In the genomic region with DNA sequence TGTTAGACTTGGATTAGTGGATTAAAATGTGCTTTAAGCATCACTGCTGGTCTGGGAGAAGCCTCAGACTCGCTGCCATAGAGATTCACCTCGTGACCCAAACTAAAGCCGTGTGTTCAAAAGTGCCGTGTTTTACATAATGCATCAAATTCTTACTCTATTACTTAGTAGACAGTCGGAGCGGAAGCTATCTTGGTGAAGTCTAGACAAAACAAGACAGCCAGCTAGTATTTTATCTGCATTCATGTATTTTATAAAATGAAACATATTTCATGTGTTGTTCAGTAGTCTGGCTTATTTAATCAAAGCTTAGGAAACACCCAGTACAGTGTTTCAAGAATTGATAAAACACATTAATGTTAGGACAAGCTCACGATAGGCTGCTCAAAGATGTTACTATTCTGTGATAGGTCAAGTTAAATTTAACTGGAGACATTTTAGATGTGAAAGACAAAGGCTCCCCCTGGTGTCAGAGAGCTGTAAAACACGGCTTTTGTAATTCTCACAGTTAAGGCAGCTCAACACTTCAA, we compare ENCODE assay signal across 8 mouse cellular contexts. TPM values are rescaled to one million over a fixed set of nuclear protein-coding genes. Genes with fewer than 3 reads are reported as not detected.
DNase-seq lines count a peak whose midpoint lies in the region; ATAC-seq and TF ChIP-seq lines count a peak whose summit lies in the region.

A gene (minus strand): TSS at position 327 of the 530 bp plus-strand sequence.

- H3K27me3 ChIP-seq in C2C12 (ENCODE audit: control insufficient read depth, insufficient read depth, insufficient read length) = no peaks in the 10 kb centered on the region
- no peaks in the 10 kb centered on the region for H3K27me3 ChIP-seq in embryonic facial prominence, embryonic 13.5 days
- H3K27me3 ChIP-seq in limb, embryonic 13.5 days = no peaks in the 10 kb centered on the region
- H3K27me3 ChIP-seq in midbrain, embryonic 16.5 days (ENCODE audit: control insufficient read depth, insufficient read depth, low read depth, low read length) = no peaks in the 10 kb centered on the region
- H3K27me3 ChIP-seq in spleen, adult 2 months (ENCODE audit: control insufficient read depth, insufficient read depth, low read length) = no peaks in the 10 kb centered on the region

- H3K36me3 ChIP-seq in C2C12 (ENCODE audit: control insufficient read depth, insufficient read depth) = peaks cover 25% of the 10 kb centered on the region
- H3K36me3 ChIP-seq in embryonic facial prominence, embryonic 13.5 days = peaks cover 9% of the 10 kb centered on the region
- peaks cover 7% of the 10 kb centered on the region for H3K36me3 ChIP-seq in limb, embryonic 13.5 days
- 0 out of 2 replicates have a peak, but pooled peaks cover 3% of the 10 kb centered on the region for H3K36me3 ChIP-seq in midbrain, embryonic 16.5 days (ENCODE audit: control insufficient read depth, insufficient read depth, low read length)
- H3K36me3 ChIP-seq in spleen, adult 2 months (ENCODE audit: control insufficient read depth, insufficient read depth, low read length) = peaks cover 2% of the 10 kb centered on the region; the same call in 1 of the 2 replicates

- peak within 1 kb of the TSS; percentile 55 for H3K4me3 ChIP-seq in C2C12 (ENCODE audit: insufficient read depth, poor library complexity, severe bottlenecking)
- H3K4me3 ChIP-seq in embryonic facial prominence, embryonic 13.5 days = peak within 1 kb of the TSS; percentile 63
- H3K4me3 ChIP-seq in limb, embryonic 13.5 days = peak within 1 kb of the TSS; percentile 64
- peak within 1 kb of the TSS; percentile 73 for H3K4me3 ChIP-seq in midbrain, embryonic 16.5 days (ENCODE audit: low read depth, low read length)
- peak within 1 kb of the TSS; percentile 95 for H3K4me3 ChIP-seq in spleen, adult 2 months (ENCODE audit: extremely low read depth, insufficient read depth, insufficient read length)

- peak in 1 of 2 experiments; percentile 49 for DNase-seq in adrenal gland, postnatal 4 days (ENCODE audit: low spot score in 2 of 2)
- DNase-seq in heart, adult 9 months (ENCODE audit: low spot score in 2 of 2) = peak; percentile 83 to 84
- DNase-seq in kidney, adult 9 months = peak; percentile 91
- peak; percentile 74 to 78 for DNase-seq in spleen, adult 2 months (ENCODE audit: low read depth in 1 of 2, low spot score in 2 of 2)

- TF ChIP-seq POLR2A in spleen, adult 2 months (IDR thresholded peaks at IDR 0.05; ENCODE audit: low read depth, low read length) = no peak

- peak within 1 kb of the TSS; percentile 70 for H3K4me2 ChIP-seq in embryonic facial prominence, embryonic 13.5 days
- H3K4me2 ChIP-seq in limb, embryonic 13.5 days (replicated peaks) = peak within 1 kb of the TSS; percentile 73
- peak within 1 kb of the TSS; percentile 85 for H3K4me2 ChIP-seq in midbrain, embryonic 16.5 days (ENCODE audit: low read length)

- peak within 1 kb of the TSS; percentile 99 for H3K27ac ChIP-seq in embryonic facial prominence, embryonic 13.5 days
- H3K27ac ChIP-seq in limb, embryonic 13.5 days = peak within 1 kb of the TSS; percentile 98
- H3K27ac ChIP-seq in midbrain, embryonic 16.5 days (ENCODE audit: low read length) = peak within 1 kb of the TSS; percentile 98
- H3K27ac ChIP-seq in spleen, adult 2 months (ENCODE audit: insufficient read depth, low read length) = peak within 1 kb of the TSS; percentile 100

- H3K4me1 ChIP-seq in embryonic facial prominence, embryonic 13.5 days = peaks cover 9% of the 10 kb centered on the region; the same call in 1 of the 2 replicates
- H3K4me1 ChIP-seq in limb, embryonic 13.5 days = peaks cover 8% of the 10 kb centered on the region; the same call in 1 of the 2 replicates
- peaks cover 11% of the 10 kb centered on the region for H3K4me1 ChIP-seq in midbrain, embryonic 16.5 days (ENCODE audit: control insufficient read depth, insufficient read depth, low read length)
- no peaks in the 10 kb centered on the region for H3K4me1 ChIP-seq in spleen, adult 2 months (ENCODE audit: control insufficient read depth, insufficient read depth, insufficient read length)

- TF ChIP-seq CTCF in C2C12 (IDR thresholded peaks at IDR 0.05; ENCODE audit: control insufficient read depth, insufficient read depth, insufficient read length) = peak; percentile 2
- no peak for TF ChIP-seq CTCF in spleen, adult 2 months (IDR thresholded peaks at IDR 0.05; ENCODE audit: extremely low read depth, insufficient read depth, insufficient read length, insufficient replicate concordance)

- no peaks in the 10 kb centered on the region for H3K9me3 ChIP-seq in embryonic facial prominence, embryonic 13.5 days
- no peaks in the 10 kb centered on the region for H3K9me3 ChIP-seq in limb, embryonic 13.5 days
- H3K9me3 ChIP-seq in midbrain, embryonic 16.5 days (replicated peaks; ENCODE audit: control insufficient read depth, low read length, poor library complexity, severe bottlenecking) = no peaks in the 10 kb centered on the region

- peak within 1 kb of the TSS; percentile 78 for H3ac ChIP-seq in C2C12 (ENCODE audit: control insufficient read depth, insufficient read length, low read depth)

- no peak for ATAC-seq in embryonic facial prominence, embryonic 13.5 days (ENCODE audit: insufficient number of reproducible peaks, insufficient read depth, low FRiP score, low TSS enrichment, low read depth)
- 0 out of 2 replicates have a peak, but pooled peaks have one; percentile 6 for ATAC-seq in limb, embryonic 13.5 days (ENCODE audit: low FRiP score, low read depth)
- ATAC-seq in midbrain, embryonic 16.5 days = peak; percentile 25; the same call in 1 of the 2 replicates

- H3K9ac ChIP-seq in embryonic facial prominence, embryonic 13.5 days = peak within 1 kb of the TSS; percentile 85
- H3K9ac ChIP-seq in limb, embryonic 13.5 days = peak within 1 kb of the TSS; percentile 80
- H3K9ac ChIP-seq in midbrain, embryonic 16.5 days (ENCODE audit: low read depth, low read length) = peak within 1 kb of the TSS; percentile 79

- peaks cover 11% of the 10 kb centered on the region for H3K79me3 ChIP-seq in C2C12 (ENCODE audit: low read depth)

- WGBS in embryonic facial prominence, embryonic 13.5 days = 4% methylated on average over 8 of the region's 8 CpGs
- 3% methylated on average over 8 of the region's 8 CpGs for WGBS in limb, embryonic 13.5 days
- 1% methylated on average over 8 of the region's 8 CpGs for WGBS in midbrain, embryonic 16.5 days
- WGBS in spleen, adult 2 months = under 1% methylated on average over 8 of the region's 8 CpGs

- peaks cover 25% of the 10 kb centered on the region for H3K79me2 ChIP-seq in C2C12 (ENCODE audit: control insufficient read depth, insufficient read depth)

TF ChIP-seq in C2C12, 6 proteins besides CTCF, POLR2A, EP300 and RAD21:
- TF ChIP-seq CEBPB (IDR thresholded peaks at IDR 0.05; ENCODE audit: low read depth) = no peak
- TF ChIP-seq USF1 (IDR thresholded peaks at IDR 0.05; ENCODE audit: low read depth) = peak; percentile 80

RNA-seq across cellular contexts. Expression of the gene that starts here (rescaled TPM):
- 1.2 TPM for polyA plus RNA-seq in C2C12 (2012; fragmentation: generic; extraction: Trizol)
- total RNA-seq in adrenal gland, postnatal 4 days (2021) = 10 to 100 TPM; 11.7 to 21.3 TPM
- 8.7 and 13.3 TPM in 2 replicates for polyA plus RNA-seq in embryonic facial prominence, embryonic 13.5 days (2015; fragmentation: Nextera tagmentation; extraction: Ambion mirVana)
- polyA plus RNA-seq in limb, embryonic 13.5 days (2015; fragmentation: Nextera tagmentation; extraction: Ambion mirVana) = 9.0 and 9.2 TPM in 2 replicates
- polyA plus RNA-seq in midbrain, embryonic 16.5 days (2015; fragmentation: Nextera tagmentation; extraction: Ambion mirVana) = 10.2 and 10.3 TPM in 2 replicates
- 0.47 and 0.54 TPM in 2 replicates for polyA plus RNA-seq in spleen, adult 2 months (2012; rRNA removed)

Comparison
In these comparisons a context has a peak if more than half of its experiments do, and no peak if none do; other contexts are left out.
1. Peak in DNase-seq, H3K4me3 ChIP-seq and H3K27ac ChIP-seq in spleen, adult 2 months; RNA of the gene not detected or under 1 TPM.